8 mouse cellular contexts compared by ENCODE assay signal in genomic region chr12:100519684-100520076, GRCm38 (mm10). TPM values are rescaled to one million over a fixed set of nuclear protein-coding genes. Genes with fewer than 3 reads are reported as not detected.
A peak's percentile ranks its signal among the peaks of the same experiment; 100 is the strongest.
DNase-seq lines count a peak whose midpoint lies in the region; ATAC-seq and TF ChIP-seq lines count a peak whose summit lies in the region.

No protein-coding gene starts in this region.

- peak; percentile 26; the same call in 1 of the 2 replicates for ATAC-seq in hindbrain, embryonic 11.5 days (ENCODE audit: low FRiP score)
- no peak for ATAC-seq in limb, embryonic 15.5 days (ENCODE audit: insufficient number of reproducible peaks, low FRiP score, low TSS enrichment, low read depth)
- 0 out of 2 replicates have a peak, but pooled peaks have one; percentile 7 for ATAC-seq in neural tube, embryonic 12.5 days (ENCODE audit: low FRiP score, low read depth)
- no peak for ATAC-seq in monocyte, adult 5-6 weeks (replicated peaks; ENCODE audit: insufficient number of reproducible peaks, low FRiP score, low TSS enrichment, poor library complexity, severe bottlenecking)

- DNase-seq in testis, postnatal 14 days (ENCODE audit: low spot score), result no peak
- DNase-seq in embryonic facial prominence, embryonic 10.5 days (ENCODE audit: low spot score), result peak; percentile 40
- no peak for DNase-seq in hindbrain, embryonic 11.5 days (ENCODE audit: low spot score)
- DNase-seq in right cerebral cortex, postnatal 25 days, result no peak

- no peak for TF ChIP-seq POLR2A in testis, adult 2 months (IDR thresholded peaks at IDR 0.05; ENCODE audit: control insufficient read depth, low read depth, low read length)

- H3K9ac ChIP-seq in hindbrain, embryonic 11.5 days (ENCODE audit: low read depth, low read length), result peak overlapping the region; percentile 69; the same call in 1 of the 2 replicates
- H3K9ac ChIP-seq in limb, embryonic 15.5 days, result peak overlapping the region; percentile 97
- peak overlapping the region; percentile 94 for H3K9ac ChIP-seq in neural tube, embryonic 12.5 days

- peaks cover 14% of the 10 kb centered on the region for H3K4me1 ChIP-seq in testis, adult 2 months (ENCODE audit: control insufficient read depth, insufficient read depth, low read length)
- peaks cover 30% of the 10 kb centered on the region for H3K4me1 ChIP-seq in embryonic facial prominence, embryonic 10.5 days
- H3K4me1 ChIP-seq in hindbrain, embryonic 11.5 days (replicated peaks; ENCODE audit: control insufficient read depth, insufficient read depth, low read length), result peaks cover 3% of the 10 kb centered on the region; the same call in 1 of the 2 replicates
- peaks cover 24% of the 10 kb centered on the region for H3K4me1 ChIP-seq in limb, embryonic 15.5 days
- H3K4me1 ChIP-seq in neural tube, embryonic 12.5 days, result peaks cover 21% of the 10 kb centered on the region

- no peaks in the 10 kb centered on the region for H3K27me3 ChIP-seq in testis, adult 2 months (ENCODE audit: control insufficient read depth, insufficient read depth, low read length)
- peaks cover 7% of the 10 kb centered on the region; the same call in 1 of the 2 replicates for H3K27me3 ChIP-seq in embryonic facial prominence, embryonic 10.5 days (replicated peaks; ENCODE audit: low read depth, poor library complexity, severe bottlenecking)
- H3K27me3 ChIP-seq in hindbrain, embryonic 11.5 days (ENCODE audit: control insufficient read depth, insufficient read depth, low read length), result no peaks in the 10 kb centered on the region
- no peaks in the 10 kb centered on the region for H3K27me3 ChIP-seq in limb, embryonic 15.5 days
- no peaks in the 10 kb centered on the region; the same call in 1 of the 2 replicates for H3K27me3 ChIP-seq in neural tube, embryonic 12.5 days (replicated peaks)

- H3K36me3 ChIP-seq in testis, adult 2 months (ENCODE audit: control insufficient read depth, insufficient read depth, low read length), result no peaks in the 10 kb centered on the region
- peaks cover 26% of the 10 kb centered on the region for H3K36me3 ChIP-seq in embryonic facial prominence, embryonic 10.5 days (replicated peaks)
- no peaks in the 10 kb centered on the region for H3K36me3 ChIP-seq in hindbrain, embryonic 11.5 days (ENCODE audit: control insufficient read depth, insufficient read depth, low read length)
- H3K36me3 ChIP-seq in limb, embryonic 15.5 days, result peaks cover 3% of the 10 kb centered on the region; the same call in 1 of the 2 replicates
- no peaks in the 10 kb centered on the region for H3K36me3 ChIP-seq in neural tube, embryonic 12.5 days

- H3K27ac ChIP-seq in testis, adult 2 months (ENCODE audit: control insufficient read depth, insufficient read depth, low read depth, low read length), result peak overlapping the region; percentile 71; the same call in 1 of the 2 replicates
- peak overlapping the region; percentile 95 for H3K27ac ChIP-seq in embryonic facial prominence, embryonic 10.5 days (replicated peaks)
- H3K27ac ChIP-seq in hindbrain, embryonic 11.5 days (ENCODE audit: low read depth, low read length), result peak overlapping the region; percentile 43
- no peak overlapping the region; the same call in 1 of the 2 replicates for H3K27ac ChIP-seq in limb, embryonic 15.5 days
- no peak overlapping the region for H3K27ac ChIP-seq in neural tube, embryonic 12.5 days

- TF ChIP-seq CTCF in testis, adult 2 months (IDR thresholded peaks at IDR 0.05; ENCODE audit: control insufficient read depth, insufficient read depth, insufficient replicate concordance, low read depth, low read length), result no peak

- 66% methylated on average over 7 of the region's 7 CpGs for WGBS in embryonic facial prominence, embryonic 10.5 days
- 61% methylated on average over 7 of the region's 7 CpGs for WGBS in hindbrain, embryonic 11.5 days
- 37% methylated on average over 7 of the region's 7 CpGs for WGBS in limb, embryonic 15.5 days
- whole genome bisulfite sequencing in neural tube, embryonic 12.5 days, result 59% methylated on average over 7 of the region's 7 CpGs

- peak overlapping the region; percentile 89 for H3K4me3 ChIP-seq in testis, adult 2 months (ENCODE audit: control insufficient read depth, low read depth, low read length)
- peak overlapping the region; percentile 81 for H3K4me3 ChIP-seq in embryonic facial prominence, embryonic 10.5 days
- H3K4me3 ChIP-seq in hindbrain, embryonic 11.5 days (ENCODE audit: low read depth, low read length), result peak overlapping the region; percentile 49
- H3K4me3 ChIP-seq in limb, embryonic 15.5 days, result peak overlapping the region; percentile 89
- peak overlapping the region; percentile 87 for H3K4me3 ChIP-seq in neural tube, embryonic 12.5 days

- H3K9me3 ChIP-seq in embryonic facial prominence, embryonic 10.5 days, result no peaks in the 10 kb centered on the region
- no peaks in the 10 kb centered on the region for H3K9me3 ChIP-seq in hindbrain, embryonic 11.5 days (ENCODE audit: control insufficient read depth, low read length)
- H3K9me3 ChIP-seq in limb, embryonic 15.5 days, result no peaks in the 10 kb centered on the region
- H3K9me3 ChIP-seq in neural tube, embryonic 12.5 days, result no peaks in the 10 kb centered on the region

- peak overlapping the region; percentile 83 for H3K4me2 ChIP-seq in hindbrain, embryonic 11.5 days (replicated peaks; ENCODE audit: low read depth, low read length)
- H3K4me2 ChIP-seq in limb, embryonic 15.5 days, result peak overlapping the region; percentile 81
- H3K4me2 ChIP-seq in neural tube, embryonic 12.5 days (replicated peaks), result peak overlapping the region; percentile 87

RNA-seq across cellular contexts. Expression of gene Ttc7b, which starts 0.9 kb away (rescaled TPM):
- polyA plus RNA-seq in testis, adult 2 months (2012; rRNA removed), result 7.1 and 7.5 TPM in 2 replicates
- polyA plus RNA-seq in embryonic facial prominence, embryonic 10.5 days (2016; fragmentation: Nextera tagmentation; extraction: Ambion mirVana), result 4.2 and 4.6 TPM in 2 replicates
- polyA plus RNA-seq in hindbrain, embryonic 11.5 days (2014; fragmentation: Nextera tagmentation; extraction: Ambion mirVana), result 7.1 and 8.2 TPM in 2 replicates
- polyA plus RNA-seq in limb, embryonic 15.5 days (2015; fragmentation: Nextera tagmentation; extraction: Ambion mirVana), result 5.0 and 6.0 TPM in 2 replicates
- polyA plus RNA-seq in neural tube, embryonic 12.5 days (2016; fragmentation: Nextera tagmentation; extraction: Ambion mirVana), result 8.0 and 9.0 TPM in 2 replicates
- total RNA-seq in monocyte, adult 5-6 weeks (2017), result 35.7 to 65.7 TPM (median 49.1 TPM) in 3 replicates

Comparison
In these comparisons a context has a peak if more than half of its experiments do, and no peak if none do; other contexts are left out.
1. H3K27ac ChIP-seq: peak in testis, adult 2 months (single experiment), embryonic facial prominence, embryonic 10.5 days (single experiment) and hindbrain, embryonic 11.5 days (single experiment); none in limb, embryonic 15.5 days (single experiment) and neural tube, embryonic 12.5 days (single experiment).
2. ATAC-seq: peak in hindbrain, embryonic 11.5 days (single experiment) and neural tube, embryonic 12.5 days (single experiment); none in limb, embryonic 15.5 days (single experiment) and monocyte, adult 5-6 weeks (single experiment).
3. Peak in every context shown above with its lines, with median percentiles within 50 percentile points of each other: H3K4me3 ChIP-seq, H3K4me2 ChIP-seq and H3K9ac ChIP-seq.